Mouse (Mus musculus) thymus, adult 2 months (tissue): ENCODE data around the gene Ucp3. TPM values are rescaled to one million over a fixed set of nuclear protein-coding genes. Genes with fewer than 3 reads are reported as not detected.
"Not testable (repeated sequence)": the region's sequence is repeated elsewhere in the genome, so short reads cannot be mapped to it uniquely, and the experiment has no call there.

Experiments
- DNase-seq: peaks from one replicate; pipeline ENCODE4 v3.0.0; 2021
- H3K27ac ChIP-seq: fragments of 200-500 bp; 2 replicates; pipeline ENCODE4 v1.5.1; 2012; ENCODE audit warnings: low read length, control low read depth; ENCODE audit not compliant: control insufficient read depth, insufficient read depth
- H3K27me3 ChIP-seq: fragments of 200-500 bp; 2 replicates; pipeline ENCODE4 v1.6.1; 2012; ENCODE audit warnings: mild to moderate bottlenecking, low read length, moderate library complexity, mixed read lengths; ENCODE audit not compliant: control insufficient read depth, insufficient read depth
- H3K36me3 ChIP-seq: fragments of 200-500 bp; 2 replicates; pipeline ENCODE4 v1.6.1; 2012; ENCODE audit warnings: mild to moderate bottlenecking, low read length, moderate library complexity; ENCODE audit not compliant: control insufficient read depth, insufficient read depth
- H3K4me1 ChIP-seq: fragments of 200-500 bp; replicated peaks from 2 replicates; pipeline ENCODE4 v1.6.1; 2012; ENCODE audit warnings: low read length; ENCODE audit not compliant: control insufficient read depth, insufficient read depth
- H3K4me3 ChIP-seq: fragments of 200-500 bp; 2 replicates; pipeline ENCODE4 v1.5.1; 2012; ENCODE audit warnings: mild to moderate bottlenecking, low read length, control low read depth, moderate library complexity; ENCODE audit not compliant: control insufficient read depth, insufficient read depth
- CTCF ChIP-seq: fragments of 200-500 bp; IDR thresholded peaks from 2 replicates; pipeline ENCODE4 v1.5.1; 2012; ENCODE audit warnings: mild to moderate bottlenecking, control low read depth, low read length, moderate library complexity, borderline replicate concordance; ENCODE audit not compliant: control insufficient read depth, poor library complexity, insufficient read depth; ENCODE audit errors: extremely low read depth
- POLR2A ChIP-seq: fragments of 200-500 bp; IDR thresholded peaks from 2 replicates; pipeline ENCODE4 v1.6.1; 2012; ENCODE audit warnings: mild to moderate bottlenecking, low read length, control low read depth, moderate library complexity; ENCODE audit not compliant: control insufficient read depth, poor library complexity, insufficient read depth; ENCODE audit errors: extremely low read depth
- whole genome bisulfite sequencing: fragments of 180-500 bp; shearing (Covaris S2); methylation state at CpG from one replicate; pipeline ENCODE4 v1.1.7; 2018; 5-methylcytosine and 5-hydroxymethylcytosine counted together
- polyA plus RNA-seq: library from polyadenylated mRNA; depleted of rRNA; stranded (reverse); fragments of >200 nt; gene quantifications from 2 replicates; pipeline ENCODE4 v1.2.3, GENCODE M21; 2012

The Ucp3 gene
- polyA plus RNA-seq, 1 experiment: 7.0 TPM

GRCm38 (mm10) chr7:100480175-100480574 is 7.4 kb downstream of the Ucp3 start:
- WGBS: 95% methylated on average over 17 of the region's 17 CpGs
- H3K27me3 ChIP-seq: no peaks in the 10 kb centered on the region

GRCm38 (mm10) chr7:100482046-100482445 is 9.3 kb downstream of the Ucp3 start:
- not testable (repeated sequence) for H3K27ac ChIP-seq, H3K4me3 ChIP-seq, H3K27me3 ChIP-seq, H3K36me3 ChIP-seq, DNase-seq, H3K4me1 ChIP-seq
- 51% methylated on average over 2 of the region's 2 CpGs for WGBS

More at GRCm38 (mm10) chr7:100480175-100480574, 7.4 kb downstream of the Ucp3 start:
- Histone ChIP-seq H3K27ac (no peak overlapping the region), H3K36me3 (no peaks in the 10 kb centered on the region), H3K4me1 (peaks cover 5% of the 10 kb centered on the region; the same call in 1 of the 2 replicates), H3K4me3 (no peak overlapping the region)
- TF ChIP-seq POLR2A (no peak), CTCF (no peak)
- DNase-seq: no peak

- WGBS: 65% methylated on average over 5 of the region's 5 CpGs
- no peak for DNase-seq
- no peak for TF ChIP-seq POLR2A
- Histone ChIP-seq H3K36me3 (no peaks in the 10 kb centered on the region), H3K4me3 (no peak overlapping the region), H3K27ac (no peak overlapping the region), H3K27me3 (no peaks in the 10 kb centered on the region), H3K4me1 (peaks cover 22% of the 10 kb centered on the region)
Measured at GRCm38 (mm10) chr7:100484493-100484892, 11.7 kb downstream of the Ucp3 start.

- H3K4me1 ChIP-seq: peaks cover 21% of the 10 kb centered on the region
- H3K27ac ChIP-seq: peak overlapping the region; percentile 2; the same call in 1 of the 2 replicates
- TF ChIP-seq POLR2A (no peak), CTCF (no peak)
- no peaks in the 10 kb centered on the region for H3K36me3 ChIP-seq
- WGBS: 45% methylated on average over 2 of the region's 2 CpGs
- H3K27me3 ChIP-seq: no peaks in the 10 kb centered on the region
- no peak overlapping the region for H3K4me3 ChIP-seq
- no peak for DNase-seq
Measured at GRCm38 (mm10) chr7:100487301-100487700, 14.5 kb downstream of the Ucp3 start.

- Histone ChIP-seq H3K27ac (no peak overlapping the region), H3K4me3 (no peak overlapping the region), H3K27me3 (no peaks in the 10 kb centered on the region), H3K4me1 (peaks cover 21% of the 10 kb centered on the region), H3K36me3 (no peaks in the 10 kb centered on the region)
- WGBS: 83% methylated on average over 10 of the region's 10 CpGs
- DNase-seq: no peak
- TF ChIP-seq POLR2A (no peak), CTCF (no peak)
Measured at GRCm38 (mm10) chr7:100488474-100489048, 15.8 kb downstream of the Ucp3 start.

GRCm38 (mm10) chr7:100492391-100493116 is 19.8 kb downstream of the Ucp3 start:
- no peak for TF ChIP-seq POLR2A
- TF ChIP-seq CTCF: no peak
- Histone ChIP-seq H3K27me3 (no peaks in the 10 kb centered on the region), H3K4me1 (peaks cover 32% of the 10 kb centered on the region), H3K36me3 (peaks cover 16% of the 10 kb centered on the region), H3K4me3 (peak overlapping the region; percentile 70), H3K27ac (peak overlapping the region; percentile 42)
- DNase-seq: peak; percentile 52
- WGBS: 1% methylated on average over 36 of the region's 36 CpGs

GRCm38 (mm10) chr7:100493117-100493483 is 20.3 kb downstream of the Ucp3 start, which contains the start of gene Ucp2:
Ucp2 (plus strand) TSS chr7:100493337.
- 0 out of 2 replicates have a peak, but pooled peaks have one; percentile 19 for TF ChIP-seq CTCF
- peak; percentile 98 for TF ChIP-seq POLR2A
- peak within 1 kb of the TSS; percentile 92 for H3K27ac ChIP-seq
- peak within 1 kb of the TSS; percentile 70 for H3K4me3 ChIP-seq
- H3K4me1 ChIP-seq: peaks cover 34% of the 10 kb centered on the region
- WGBS: 0% methylated on average over 27 of the region's 27 CpGs
- peak; percentile 97 for DNase-seq
- no peaks in the 10 kb centered on the region for H3K27me3 ChIP-seq
- H3K36me3 ChIP-seq: peaks cover 22% of the 10 kb centered on the region
